ENCODE assay signal across 10 mouse cellular contexts in genomic region chr9:62932575-62933339, GRCm38 (mm10). TPM values are rescaled to one million over a fixed set of nuclear protein-coding genes. Genes with fewer than 3 reads are reported as not detected.
DNase-seq lines count a peak whose midpoint lies in the region; ATAC-seq lines count a peak whose summit lies in the region.
"Had no signal": no experiment of that assay in that cellular context is flagged by ENCODE, and none has a peak within 500 bp of the region (broad histone marks: within the 10 kb centered on the region; RNA-seq: fewer than 3 reads in every experiment).

No protein-coding gene starts in this region.

- no peak overlapping the region for H3K9ac ChIP-seq in heart, embryonic 13.5 days
- no peak overlapping the region for H3K9ac ChIP-seq in liver, embryonic 13.5 days

- H3K4me2 ChIP-seq in heart, embryonic 13.5 days = no peak overlapping the region
- H3K4me2 ChIP-seq in liver, embryonic 13.5 days = peak overlapping the region; percentile 3; the same call in 1 of the 2 replicates

- no peak overlapping the region for H3K4me3 ChIP-seq in heart, embryonic 13.5 days
- no peak overlapping the region for H3K4me3 ChIP-seq in liver, embryonic 13.5 days (replicated peaks)

- H3K36me3 ChIP-seq in heart, embryonic 13.5 days = 0 out of 2 replicates have a peak, but pooled peaks cover 3% of the 10 kb centered on the region
- 0 out of 2 replicates have a peak, but pooled peaks cover 4% of the 10 kb centered on the region for H3K36me3 ChIP-seq in liver, embryonic 13.5 days

- H3K27me3 ChIP-seq in heart, embryonic 13.5 days (replicated peaks) = no peaks in the 10 kb centered on the region
- H3K27me3 ChIP-seq in liver, embryonic 13.5 days = no peaks in the 10 kb centered on the region

- peaks cover 50% of the 10 kb centered on the region for H3K4me1 ChIP-seq in heart, embryonic 13.5 days
- peaks cover 41% of the 10 kb centered on the region for H3K4me1 ChIP-seq in liver, embryonic 13.5 days (replicated peaks)

- DNase-seq in heart, postnatal 14 days = no peak
- DNase-seq in spleen, postnatal 36 days (ENCODE audit: low spot score in 2 of 2) = peak; percentile 25 to 40
- no peak for DNase-seq in spleen, adult 12 weeks (ENCODE audit: low spot score)
- no peak for DNase-seq in liver, embryonic 13.5 days
- DNase-seq in urinary bladder, postnatal 25 days (ENCODE audit: low spot score) = no peak
- no peak for DNase-seq in right cerebral cortex, postnatal 14 days
- no peak for DNase-seq in embryo, embryonic 9.5 days (ENCODE audit: extremely low spot score)
- DNase-seq: embryo, embryonic 11 days; layer of hippocampus, postnatal 36 days had no signal

- 41% methylated on average over 4 of the region's 4 CpGs for WGBS in heart, embryonic 13.5 days
- WGBS in liver, embryonic 13.5 days (ENCODE audit: insufficient replicate concordance) = 30% methylated on average over 4 of the region's 4 CpGs

- intact Hi-C loops in heart, postnatal 14 days (cut with DNase I) = loop anchor here (5.0 kb wide), 1 partner anchor 35 kb away; no protein-coding TSS in a partner anchor

- no peak for ATAC-seq in heart, embryonic 13.5 days (ENCODE audit: extremely low read depth, insufficient number of reproducible peaks, low FRiP score, low TSS enrichment)
- ATAC-seq in liver, embryonic 13.5 days (ENCODE audit: low read depth) = no peak

- no peaks in the 10 kb centered on the region for H3K9me3 ChIP-seq in heart, embryonic 13.5 days
- no peaks in the 10 kb centered on the region for H3K9me3 ChIP-seq in liver, embryonic 13.5 days (replicated peaks)

- peak overlapping the region; percentile 73 for H3K27ac ChIP-seq in heart, embryonic 13.5 days (replicated peaks)
- peak overlapping the region; percentile 50 for H3K27ac ChIP-seq in liver, embryonic 13.5 days

RNA-seq across cellular contexts. Expression of gene Pias1, which starts 55.0 kb away (rescaled TPM):
- polyA plus RNA-seq in heart, embryonic 13.5 days (2015; fragmentation: Nextera tagmentation; extraction: Ambion mirVana) = 35.5 and 39.6 TPM in 2 replicates
- 10 to 100 TPM; 24.6 to 26.2 TPM for total RNA-seq in heart, postnatal 14 days (2021)
- polyA plus RNA-seq in liver, embryonic 13.5 days (2015; fragmentation: Nextera tagmentation; extraction: Ambion mirVana) = 25.6 and 30.6 TPM in 2 replicates

Comparison
In these comparisons a context has a peak if more than half of its experiments do, and no peak if none do; other contexts are left out.
1. DNase-seq: peak in spleen, postnatal 36 days (2 of 2); none in heart, postnatal 14 days (0 of 2), spleen, adult 12 weeks (single experiment), liver, embryonic 13.5 days (single experiment), urinary bladder, postnatal 25 days (single experiment), right cerebral cortex, postnatal 14 days (single experiment) and embryo, embryonic 9.5 days (single experiment).